Mouse (Mus musculus) hindbrain, embryonic 16.5 days (tissue): Measurements from ENCODE around the gene Rpl36-ps4. TPM values are rescaled to one million over a fixed set of nuclear protein-coding genes. Genes with fewer than 3 reads are reported as not detected.
A peak's percentile ranks its signal among the peaks of the same experiment; 100 is the strongest.
"Not testable (repeated sequence)": the region's sequence is repeated elsewhere in the genome, so short reads cannot be mapped to it uniquely, and the experiment has no call there.

Experiments
- ATAC-seq: fragments of 200-750 bp; cut with Nextera tagmentation; 2 replicates; pipeline ENCODE4 v1.8.0; 2017; ENCODE audit warnings: moderate TSS enrichment, moderate library complexity
- H3K27ac ChIP-seq: fragments of 300-500 bp; sonication (generic); 2 replicates; pipeline ENCODE4 v1.5.1; 2014; ENCODE audit warnings: low read depth, mild to moderate bottlenecking, control low read depth, low read length, moderate library complexity
- H3K27me3 ChIP-seq: fragments of 300-500 bp; sonication (generic); replicated peaks from 2 replicates; pipeline ENCODE4 v1.6.1; 2014; ENCODE audit warnings: low read length; ENCODE audit not compliant: control insufficient read depth, insufficient read depth
- H3K36me3 ChIP-seq: fragments of 300-500 bp; sonication (generic); 2 replicates; pipeline ENCODE4 v1.6.1; 2014; ENCODE audit warnings: mild to moderate bottlenecking, low read length, moderate library complexity, mixed read lengths; ENCODE audit not compliant: control insufficient read depth, insufficient read depth
- H3K4me1 ChIP-seq: fragments of 300-500 bp; sonication (generic); 2 replicates; pipeline ENCODE4 v1.6.1; 2014; ENCODE audit warnings: low read depth, low read length; ENCODE audit not compliant: control insufficient read depth, insufficient read depth
- H3K4me2 ChIP-seq: fragments of 300-500 bp; sonication (generic); 2 replicates; pipeline ENCODE4 v1.6.1; 2014; ENCODE audit warnings: mild to moderate bottlenecking, low read length, control low read depth, moderate library complexity
- H3K4me3 ChIP-seq: fragments of 300-500 bp; sonication (generic); 2 replicates; pipeline ENCODE4 v1.5.1; 2014; ENCODE audit warnings: mild to moderate bottlenecking, low read length, control low read depth, moderate library complexity
- H3K9ac ChIP-seq: fragments of 300-500 bp; sonication (generic); 2 replicates; pipeline ENCODE4 v1.6.1; 2014; ENCODE audit warnings: low read depth, mild to moderate bottlenecking, control low read depth, low read length, moderate library complexity
- H3K9me3 ChIP-seq: fragments of 300-500 bp; sonication (generic); 2 replicates; pipeline ENCODE4 v1.6.1; 2014; ENCODE audit warnings: mild to moderate bottlenecking, low read length, moderate library complexity; ENCODE audit not compliant: control insufficient read depth
- WGBS: fragments of 180-500 bp; shearing (Covaris S2); extraction: QIAGEN DNeasy Blood & Tissue Kit; methylation state at CpG from one replicate; pipeline ENCODE4 v1.1.7; 2014; 5-methylcytosine and 5-hydroxymethylcytosine counted together
- polyA plus RNA-seq: library from polyadenylated mRNA; unstranded; fragments of >200 nt; fragmentation: Nextera tagmentation; extraction: Ambion mirVana; gene quantifications from 2 replicates; pipeline ENCODE4 v1.2.1, GENCODE M21; 2015

Gene Rpl36-ps4
- polyA plus RNA-seq, 1 experiment from 2014 or later: not detected

GRCm38 (mm10) chr17:87918121-87918520 lies 2.7 kb upstream of the Rpl36-ps4 start:
- H3K4me3 ChIP-seq: no peak overlapping the region
- no peak overlapping the region for H3K27ac ChIP-seq
- no peaks in the 10 kb centered on the region; the same call in none of the 2 replicates for H3K9me3 ChIP-seq
- H3K4me2 ChIP-seq: no peak overlapping the region
- no peaks in the 10 kb centered on the region for H3K27me3 ChIP-seq
- no peak overlapping the region for H3K9ac ChIP-seq
- WGBS: 82% methylated on average over 5 of the region's 5 CpGs
- H3K36me3 ChIP-seq: no peaks in the 10 kb centered on the region
- ATAC-seq: no peak
- H3K4me1 ChIP-seq: no peaks in the 10 kb centered on the region

DNA sequence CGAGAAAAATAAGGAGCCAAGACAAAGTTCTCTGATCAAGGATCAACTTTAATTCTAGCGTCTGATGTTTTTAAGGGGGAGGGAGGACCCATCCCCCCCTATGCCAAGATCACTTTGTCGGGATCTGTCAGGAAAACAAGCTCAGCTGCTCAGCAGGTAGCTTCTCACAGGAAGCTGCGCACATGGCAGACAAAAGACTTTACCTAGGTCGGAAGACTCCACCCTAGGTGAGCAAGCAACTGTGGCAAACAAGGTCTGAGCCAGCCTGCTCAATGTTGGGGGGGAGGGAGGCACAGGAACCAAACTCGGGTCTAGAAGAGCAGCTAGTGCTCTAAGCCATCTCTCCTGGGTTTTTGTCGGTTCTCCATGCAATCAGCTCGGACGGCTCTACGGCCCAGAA lies 13.5 kb downstream of the Rpl36-ps4 start:
- Histone ChIP-seq H3K9ac (no peak overlapping the region), H3K27me3 (no peaks in the 10 kb centered on the region), H3K4me3 (no peak overlapping the region), H3K9me3 (no peaks in the 10 kb centered on the region), H3K36me3 (no peaks in the 10 kb centered on the region), H3K27ac (no peak overlapping the region), H3K4me2 (no peak overlapping the region), H3K4me1 (no peaks in the 10 kb centered on the region)
- ATAC-seq: no peak
- WGBS: 86% methylated on average over 10 of the region's 10 CpGs

- Histone ChIP-seq H3K4me1 (no peaks in the 10 kb centered on the region), H3K36me3 (no peaks in the 10 kb centered on the region), H3K27ac (no peak overlapping the region), H3K27me3 (no peaks in the 10 kb centered on the region), H3K4me2 (no peak overlapping the region), H3K9me3 (no peaks in the 10 kb centered on the region), H3K4me3 (no peak overlapping the region), H3K9ac (no peak overlapping the region)
- 92% methylated on average over 8 of the region's 8 CpGs for WGBS
- ATAC-seq: no peak
Measured at GRCm38 (mm10) chr17:87934736-87935135, 14.0 kb downstream of the Rpl36-ps4 start.

DNA sequence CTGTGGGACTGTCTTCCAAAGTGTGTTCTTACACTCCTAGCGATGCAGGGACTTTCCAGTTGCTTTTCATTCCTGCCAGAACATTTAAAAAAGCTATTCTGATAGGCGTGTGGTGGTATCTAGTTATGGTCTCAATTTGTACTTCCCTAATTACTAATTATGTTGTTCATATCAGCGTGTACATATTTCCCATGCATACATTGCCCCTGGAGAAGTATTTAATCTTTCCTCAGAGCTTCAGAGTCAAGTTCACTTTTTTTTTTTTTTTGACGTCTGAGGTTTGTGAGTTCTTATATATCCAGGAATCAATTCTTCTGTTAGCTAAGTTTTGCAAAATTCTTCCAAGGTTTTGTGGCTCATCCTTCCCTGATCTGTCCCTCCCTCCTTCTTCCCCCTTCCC lies 15.4 kb downstream of the Rpl36-ps4 start:
- no peak overlapping the region for H3K9ac ChIP-seq

DNA sequence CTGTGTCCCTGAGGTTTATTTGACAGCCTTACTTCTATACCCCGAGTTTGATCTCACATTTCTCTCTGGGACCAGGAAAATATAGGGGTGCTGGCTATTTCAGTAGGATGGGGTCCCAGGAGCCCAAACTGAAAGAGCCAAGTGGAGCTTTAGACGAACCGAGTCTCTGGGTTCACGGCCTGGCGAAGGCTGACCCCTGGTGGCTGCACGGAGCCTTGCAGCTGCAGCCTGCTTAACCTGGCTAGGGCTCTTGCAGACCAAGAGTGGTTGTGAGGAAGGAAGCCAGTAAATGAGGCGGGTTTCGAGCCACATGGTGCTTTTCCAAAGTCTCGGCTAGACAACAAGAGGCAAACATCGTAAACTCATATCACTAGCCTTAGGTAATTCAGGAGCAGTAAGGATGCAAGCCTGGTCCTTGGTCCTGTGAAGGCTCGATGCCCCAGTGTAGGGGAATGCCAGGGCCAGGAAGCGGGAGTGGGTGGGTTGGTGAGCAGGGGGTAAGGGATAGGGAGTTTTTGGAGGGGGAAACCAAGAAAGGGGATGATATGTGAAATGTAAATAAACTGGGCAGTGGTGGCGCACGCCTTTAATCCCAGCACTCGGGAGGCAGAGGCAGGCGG lies 28.3 kb downstream of the Rpl36-ps4 start:
- Histone ChIP-seq H3K4me2 (no peak overlapping the region), H3K27ac (no peak overlapping the region), H3K4me1 (no peaks in the 10 kb centered on the region), H3K9ac (no peak overlapping the region), H3K9me3 (no peaks in the 10 kb centered on the region), H3K4me3 (no peak overlapping the region), H3K36me3 (no peaks in the 10 kb centered on the region), H3K27me3 (no peaks in the 10 kb centered on the region)
- peak; percentile 91 for ATAC-seq
- 46% methylated on average over 16 of the region's 16 CpGs for WGBS

More for the DNA sequence above, 15.4 kb downstream of the Rpl36-ps4 start:
- Histone ChIP-seq H3K4me2 (no peak overlapping the region), H3K27ac (no peak overlapping the region), H3K36me3 (no peaks in the 10 kb centered on the region), H3K4me1 (no peaks in the 10 kb centered on the region), H3K4me3 (no peak overlapping the region), H3K9me3 (no peaks in the 10 kb centered on the region), H3K27me3 (no peaks in the 10 kb centered on the region)
- WGBS: 82% methylated on average over 4 of the region's 4 CpGs
- no peak for ATAC-seq

DNA sequence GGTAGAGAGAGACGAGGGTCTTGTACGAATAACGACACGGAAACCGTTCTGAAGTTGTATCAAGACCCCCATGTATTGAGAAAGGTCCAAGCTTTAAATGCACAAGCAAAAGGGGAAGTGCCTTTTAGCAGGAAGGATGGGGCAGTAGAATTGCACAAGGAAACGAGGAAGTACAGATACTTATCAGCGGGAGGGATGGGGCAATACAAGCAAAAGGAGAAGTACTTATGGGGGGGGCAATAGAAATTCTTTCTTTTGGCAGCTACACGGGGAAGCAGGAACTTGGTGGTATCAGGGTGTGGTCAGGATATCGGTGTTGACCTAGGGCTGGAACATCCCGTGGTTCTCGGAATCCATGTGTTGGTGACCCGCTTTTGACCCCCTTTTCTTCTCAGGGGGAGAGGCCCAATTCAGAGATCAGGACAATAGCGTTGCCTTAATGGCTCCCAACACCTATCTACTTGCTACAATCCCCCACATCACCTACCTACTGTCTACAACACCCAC lies 33.9 kb downstream of the Rpl36-ps4 start:
- 95% methylated on average over 10 of the region's 13 CpGs for WGBS
- not testable (repeated sequence) for H3K36me3 ChIP-seq, H3K4me3 ChIP-seq, H3K27ac ChIP-seq, H3K9ac ChIP-seq, ATAC-seq, H3K4me1 ChIP-seq, H3K9me3 ChIP-seq, H3K27me3 ChIP-seq, H3K4me2 ChIP-seq

DNA sequence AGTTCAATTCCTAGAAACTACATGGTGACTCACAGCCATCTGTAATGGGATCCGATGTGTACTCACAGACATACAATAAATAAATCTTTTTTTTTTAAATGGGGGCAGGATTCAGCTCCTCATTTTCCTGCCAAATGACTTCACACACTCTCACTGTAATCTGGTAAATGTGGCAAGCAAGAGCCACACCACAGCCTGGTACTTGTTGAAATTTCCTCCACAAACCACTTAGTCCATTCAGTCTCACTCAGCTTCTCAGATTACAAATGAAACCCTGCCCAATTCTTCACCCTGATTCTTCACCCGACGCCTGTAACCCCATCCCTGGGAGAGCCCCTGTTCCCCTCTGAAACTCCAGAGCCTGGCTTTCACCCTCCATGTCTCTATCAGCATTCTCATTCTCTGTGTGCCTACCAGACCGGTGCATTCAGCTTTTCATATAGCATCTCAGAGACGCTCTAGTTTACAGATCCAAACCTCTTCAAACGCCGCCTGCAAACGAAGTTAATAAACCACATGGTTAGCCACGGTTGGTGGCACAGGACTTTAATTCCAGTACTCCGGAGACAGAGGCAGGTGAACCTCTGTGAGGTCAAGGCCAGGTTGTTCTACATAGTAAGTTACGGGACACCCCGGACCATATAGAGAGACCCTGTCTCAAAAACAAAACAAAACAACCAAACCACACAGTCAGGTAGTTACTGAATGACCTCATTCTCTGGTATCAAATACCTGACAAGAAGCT lies 36.5 kb downstream of the Rpl36-ps4 start:
- Histone ChIP-seq H3K9me3 (no peaks in the 10 kb centered on the region), H3K27me3 (no peaks in the 10 kb centered on the region), H3K4me1 (no peaks in the 10 kb centered on the region), H3K9ac (no peak overlapping the region), H3K4me2 (no peak overlapping the region), H3K27ac (no peak overlapping the region), H3K4me3 (no peak overlapping the region), H3K36me3 (no peaks in the 10 kb centered on the region)
- WGBS: 79% methylated on average over 12 of the region's 12 CpGs
- no peak for ATAC-seq

GRCm38 (mm10) chr17:87958283-87958682 lies 37.5 kb downstream of the Rpl36-ps4 start:
- H3K4me2 ChIP-seq: no peak overlapping the region
- no peak overlapping the region for H3K27ac ChIP-seq
- no peaks in the 10 kb centered on the region for H3K27me3 ChIP-seq
- H3K4me3 ChIP-seq: no peak overlapping the region
- no peak for ATAC-seq
- no peak overlapping the region for H3K9ac ChIP-seq
- H3K36me3 ChIP-seq: no peaks in the 10 kb centered on the region
- WGBS: 72% methylated on average over 8 of the region's 8 CpGs
- no peaks in the 10 kb centered on the region for H3K4me1 ChIP-seq
- no peaks in the 10 kb centered on the region for H3K9me3 ChIP-seq

GRCm38 (mm10) chr17:87959406-87959805 lies 38.6 kb downstream of the Rpl36-ps4 start:
- H3K4me1 ChIP-seq, H3K9ac ChIP-seq, H3K27me3 ChIP-seq, H3K9me3 ChIP-seq, H3K4me3 ChIP-seq, H3K27ac ChIP-seq, H3K36me3 ChIP-seq, H3K4me2 ChIP-seq, ATAC-seq: not testable (repeated sequence)
- WGBS: 96% methylated on average over 11 of the region's 11 CpGs
